Mouse (Mus musculus): ENCODE measurements around the gene Sgtb.

- TF ChIP-seq CTCF (IDR thresholded peaks at IDR 0.05; ENCODE audit: control insufficient read depth, insufficient read depth, low read length) = no peak
- TF ChIP-seq POLR2A (IDR thresholded peaks at IDR 0.05; ENCODE audit: borderline replicate concordance, control insufficient read depth, low read depth, low read length) = no peak
Observed at GRCm38 (mm10) chr13:104155106-104155505, 45.6 kb downstream of the Sgtb start.
